Mouse (Mus musculus): ENCODE data around the gene Foxf1. TPM values are rescaled to one million over a fixed set of nuclear protein-coding genes. Genes with fewer than 3 reads are reported as not detected.

Gene Foxf1
- 0.50 TPM in 1 of 2 replicates, not detected in the other for polyA plus RNA-seq (2012; ENCODE audit: low replicate concordance)

GRCm38 (mm10) chr8:121084210-121084951 lies at the start of gene Foxf1:
Gene Foxf1 (plus strand): TSS chr8:121084386.

GRCm38 (mm10) chr8:121107668-121108656 lies 23.8 kb downstream of the Foxf1 start, which contains the start of gene Mthfsd:
Gene Mthfsd (minus strand): TSS chr8:121108392.

GRCm38 (mm10) chr8:121115948-121116347 lies 31.8 kb downstream of the Foxf1 start, which contains the start of gene Foxc2:
Gene Foxc2 (plus strand): TSS chr8:121116171.

GRCm38 (mm10) chr8:121127756-121128375 lies 43.7 kb downstream of the Foxf1 start, which contains the start of gene Foxl1:
Gene Foxl1 (plus strand): TSS chr8:121127940.

Other genes starting within 250 kb of the Foxf1 start
- 95.8 and 137 TPM in 2 replicates for gene Mthfsd, start 24.0 kb downstream of the Foxf1 start, polyA plus RNA-seq (2012; ENCODE audit: low replicate concordance)
- 0.33 and 0.63 TPM in 2 replicates for gene Foxc2, start 31.8 kb downstream of the Foxf1 start, polyA plus RNA-seq (2012; ENCODE audit: low replicate concordance)
- 0.06 TPM in 1 of 2 replicates, not detected in the other for gene Foxl1, start 43.6 kb downstream of the Foxf1 start, polyA plus RNA-seq (2012; ENCODE audit: low replicate concordance)

All from leukemia stem cell, adult 10-12 weeks (primary cell).